Comparison of ENCODE assay signal across 1 mouse cellular context in the genomic region with DNA sequence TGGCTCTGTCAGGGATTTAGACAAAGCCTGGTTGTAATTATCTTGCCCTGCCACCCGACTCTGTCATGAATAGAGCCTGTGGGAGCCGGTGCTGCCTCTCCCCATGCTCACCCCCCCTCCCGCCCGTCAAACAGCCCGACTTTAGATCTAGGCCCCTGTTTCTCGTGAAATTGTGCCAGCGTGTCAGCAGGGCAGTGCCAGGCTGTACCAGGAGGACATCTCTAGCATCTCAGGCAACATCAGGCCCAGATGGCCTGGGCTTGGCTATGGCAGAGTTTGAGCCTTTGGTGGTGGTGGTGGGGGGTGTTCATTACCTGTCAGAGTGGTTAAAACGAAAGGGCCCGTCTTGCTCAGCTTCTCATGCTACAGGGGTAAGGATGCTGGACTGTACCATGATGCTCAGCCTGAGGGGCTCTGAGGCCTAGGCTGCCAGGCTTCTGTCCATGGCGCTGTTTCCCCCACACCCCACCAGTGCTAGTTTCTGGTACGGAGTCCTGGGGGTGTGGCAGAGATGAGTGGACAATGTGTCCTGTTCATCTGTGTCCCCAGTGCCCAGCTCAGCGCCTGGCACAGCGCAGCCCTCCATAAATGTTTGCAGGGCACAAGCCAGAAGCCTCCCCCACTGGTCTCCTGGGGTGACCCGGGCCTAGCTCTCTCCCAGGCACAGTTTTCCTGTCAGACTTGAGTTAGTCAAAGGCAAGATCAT.
TF ChIP-seq lines count a peak whose summit lies in the region.

No protein-coding gene starts in this region.

TF ChIP-seq in C2C12, 6 proteins besides CTCF, POLR2A, EP300 and RAD21:
- TF ChIP-seq CEBPB (IDR thresholded peaks at IDR 0.05; ENCODE audit: low read depth), result no peak
- TF ChIP-seq USF1 (IDR thresholded peaks at IDR 0.05; ENCODE audit: low read depth), result no peak
- no peak for TF ChIP-seq MYOG (IDR thresholded peaks at IDR 0.05; ENCODE audit: control insufficient read depth, extremely low read depth, insufficient read length)
- no peak for TF ChIP-seq FOSL1 (IDR thresholded peaks at IDR 0.05; ENCODE audit: insufficient read depth, low read length, poor library complexity, severe bottlenecking)
- no peak for TF ChIP-seq MAX (IDR thresholded peaks at IDR 0.05)
- no peak for TF ChIP-seq MYOD1 (IDR thresholded peaks at IDR 0.05; ENCODE audit: control insufficient read depth, insufficient read length, low read depth)
